Mouse (Mus musculus) gastrocnemius, postnatal 4 days (tissue): ENCODE results near the gene Cux2. TPM values are rescaled to one million over a fixed set of nuclear protein-coding genes. Genes with fewer than 3 reads are reported as not detected.

Experiments used
- DNase-seq, 2 experiments: peaks; one replicate each; pipeline ENCODE4 v3.0.0; 2021 to 2022; ENCODE audit warnings: low spot score in 2 of 2, mixed read lengths in 2 of 2
- total RNA-seq, 2 experiments: library from RNA; stranded (reverse); gene quantifications; 2 replicates each; pipeline ENCODE4 v1.2.3; 2021

Gene Cux2
- total RNA-seq, 2 experiments from 2014 or later: 1.3 to 2.1 TPM

- no peak for DNase-seq
Observed at GRCm38 (mm10) chr5:121925291-121925690, 124.6 kb downstream of the Cux2 start.

DNA sequence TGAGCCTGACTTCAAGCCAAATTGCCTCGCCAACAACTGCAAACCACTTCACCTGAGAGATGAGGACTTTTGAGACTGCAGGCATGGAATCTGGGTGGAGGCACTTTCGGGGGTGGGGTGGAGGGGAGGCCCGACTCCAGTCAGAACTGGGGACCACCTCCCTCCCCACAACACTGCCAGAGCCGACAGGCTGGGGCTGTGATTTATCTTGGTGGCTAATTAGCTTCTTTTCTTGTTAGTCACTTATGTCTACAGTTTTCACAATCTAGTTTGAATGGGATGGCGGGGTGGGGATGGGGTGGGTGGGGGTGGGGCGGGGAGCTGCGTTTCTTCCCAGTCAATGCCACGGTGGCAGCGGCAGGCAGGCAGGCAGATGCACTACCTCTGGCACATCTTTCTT, 125.5 kb downstream of the Cux2 start:
- no peak for DNase-seq

GRCm38 (mm10) chr5:121922942-121923826, 126.7 kb downstream of the Cux2 start:
- DNase-seq: no peak

DNA sequence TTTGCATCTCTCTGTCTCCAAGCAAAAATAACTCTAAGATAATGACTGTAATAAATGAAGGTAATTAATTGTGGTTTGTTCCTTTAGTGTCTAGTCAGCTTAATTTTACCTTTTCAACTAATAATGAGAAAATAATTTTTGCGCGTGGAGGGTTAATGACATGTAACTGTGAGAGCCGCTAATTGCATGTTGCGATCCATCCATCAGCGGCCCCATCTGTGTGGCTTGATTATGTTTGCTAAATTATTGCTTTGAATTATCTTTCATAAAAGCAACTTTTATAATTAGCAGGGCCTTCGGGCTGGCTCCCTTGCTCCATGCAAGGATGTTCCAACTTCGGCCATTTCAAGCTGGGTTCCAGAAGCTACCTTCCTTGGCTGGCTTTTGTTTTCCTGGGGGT, 130.7 kb downstream of the Cux2 start:
- no peak for DNase-seq

GRCm38 (mm10) chr5:121916813-121917212, 133.1 kb downstream of the Cux2 start:
- DNase-seq: no peak

GRCm38 (mm10) chr5:121913999-121914398, 135.9 kb downstream of the Cux2 start:
- DNase-seq: no peak

- DNase-seq: no peak
Observed at GRCm38 (mm10) chr5:121909226-121909985, 140.5 kb downstream of the Cux2 start.

DNA sequence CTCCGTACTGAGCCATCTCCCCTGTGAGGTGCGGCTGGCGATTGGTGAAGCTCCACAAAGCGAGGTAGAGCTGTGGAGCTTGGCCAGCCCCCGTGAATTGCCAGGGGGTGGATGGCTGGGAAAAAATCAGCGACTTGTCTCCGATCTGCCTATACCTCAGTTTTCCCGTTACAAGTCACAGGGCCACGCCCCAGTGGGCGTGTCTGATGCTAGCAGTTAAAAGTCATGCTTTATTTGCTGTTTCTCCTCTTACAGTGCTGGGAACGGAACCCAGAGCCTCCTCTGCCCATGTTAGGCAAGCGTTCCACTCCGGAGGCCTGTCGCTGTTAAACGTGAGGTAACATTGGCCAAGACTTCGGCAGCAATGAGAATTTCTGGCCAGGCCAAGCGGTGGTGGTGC, 144.2 kb downstream of the Cux2 start:
- DNase-seq: no peak

DNA sequence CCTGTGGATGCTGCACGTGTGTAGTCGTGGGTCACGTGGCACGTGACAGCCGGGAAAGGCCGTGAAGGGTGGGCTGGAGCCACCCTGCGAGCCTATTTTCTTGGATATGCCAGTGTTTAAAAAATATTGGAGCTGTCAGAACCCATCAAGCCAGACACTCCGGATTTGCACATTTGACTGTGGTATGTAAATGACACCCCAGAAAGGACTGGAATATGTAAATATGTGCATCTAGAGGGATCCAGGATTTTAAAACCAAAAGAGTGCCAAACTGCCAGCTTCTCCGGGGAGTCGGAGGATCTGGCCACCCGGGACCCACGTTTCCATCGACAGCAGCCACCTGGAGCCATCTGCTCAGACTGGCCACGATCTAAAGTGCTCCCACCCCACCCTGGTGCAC, 145.1 kb downstream of the Cux2 start:
- no peak for DNase-seq

DNA sequence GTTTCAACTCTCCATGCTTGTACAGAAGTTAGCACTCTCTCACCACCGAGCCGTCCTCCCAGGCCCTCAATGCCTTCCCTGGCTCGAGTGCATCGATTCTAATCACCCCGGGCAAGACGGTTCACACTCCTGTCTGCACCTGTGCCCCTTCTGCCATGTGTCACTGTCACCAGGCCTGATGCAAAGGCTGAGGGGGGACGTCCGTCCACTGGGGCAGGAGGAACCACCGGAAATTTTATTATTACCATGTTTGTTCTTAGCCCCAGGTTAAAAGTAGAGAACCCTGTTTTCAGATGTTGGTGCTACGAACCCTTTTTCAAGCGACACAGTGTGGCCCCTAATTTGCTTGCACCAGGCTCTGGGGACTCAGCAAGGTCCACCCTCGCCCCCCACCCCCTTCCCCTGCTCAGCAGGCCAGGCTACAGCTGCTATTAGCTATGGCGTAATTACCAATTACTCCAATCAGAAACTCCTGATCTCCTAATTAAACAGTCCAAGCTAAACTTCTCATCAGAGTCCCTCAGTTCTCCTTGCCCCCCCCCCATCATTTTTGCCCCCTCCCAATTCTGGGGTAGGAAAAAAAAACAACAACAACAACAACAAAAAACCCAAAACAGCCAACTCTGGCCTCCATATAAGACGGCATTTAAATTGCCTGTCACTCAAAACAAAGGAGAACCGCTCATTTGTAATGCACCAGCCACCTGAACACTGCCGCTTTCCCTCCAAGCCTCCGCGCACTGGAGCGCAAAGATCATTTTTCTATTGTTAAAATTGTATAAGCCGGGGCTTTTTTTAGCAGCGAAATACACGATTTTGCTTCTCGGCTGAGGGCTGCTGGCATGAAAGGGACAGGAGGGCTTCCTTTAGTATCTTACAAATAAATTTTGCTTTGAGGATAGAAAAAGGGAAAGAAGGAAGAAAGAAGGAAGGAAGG, 146.8 kb downstream of the Cux2 start:
- no peak for DNase-seq

- no peak for DNase-seq
Observed at GRCm38 (mm10) chr5:121895117-121895756, 154.7 kb downstream of the Cux2 start.

DNA sequence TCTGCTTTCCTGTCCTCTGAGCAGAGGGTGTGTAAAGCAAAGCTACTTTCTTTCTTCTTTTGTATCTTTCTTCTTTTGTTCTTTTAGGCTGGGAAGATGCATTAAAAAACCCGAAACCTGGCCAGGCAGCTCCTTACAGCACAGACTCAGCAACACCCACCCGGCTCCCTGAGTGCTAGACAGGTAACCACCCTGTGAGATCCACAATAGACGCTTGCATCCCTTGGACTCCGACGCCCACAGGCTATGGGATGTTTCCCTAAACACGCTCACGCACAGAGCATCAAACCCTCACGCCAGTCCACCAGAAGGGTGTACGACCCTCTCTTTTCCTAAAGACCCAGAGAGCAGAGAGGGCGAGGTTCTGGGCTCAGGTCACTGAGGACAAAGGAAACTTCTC, 155.3 kb downstream of the Cux2 start:
- DNase-seq: no peak

DNA sequence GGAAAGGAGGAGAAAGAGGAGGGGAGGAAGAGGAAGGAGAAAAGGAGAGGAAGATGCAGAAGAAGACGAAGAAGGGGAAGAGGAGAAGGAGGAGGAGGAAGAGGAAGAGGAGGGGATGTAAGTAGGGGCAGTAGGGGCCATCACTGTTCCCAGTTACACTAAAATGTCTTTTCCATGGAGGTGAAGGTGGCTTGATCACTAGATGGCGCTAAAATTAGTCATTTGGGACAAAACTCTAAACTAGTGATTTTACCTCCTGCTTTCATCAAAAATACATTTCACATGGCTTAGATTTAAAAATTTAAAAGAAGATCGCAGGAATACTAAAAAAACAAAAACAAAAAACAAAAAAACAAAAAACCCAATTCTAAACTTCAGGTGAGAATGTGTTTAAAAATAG, 156.3 kb downstream of the Cux2 start:
- DNase-seq: no peak

- no peak for DNase-seq
Observed at GRCm38 (mm10) chr5:121892281-121892680, 157.6 kb downstream of the Cux2 start.

DNA sequence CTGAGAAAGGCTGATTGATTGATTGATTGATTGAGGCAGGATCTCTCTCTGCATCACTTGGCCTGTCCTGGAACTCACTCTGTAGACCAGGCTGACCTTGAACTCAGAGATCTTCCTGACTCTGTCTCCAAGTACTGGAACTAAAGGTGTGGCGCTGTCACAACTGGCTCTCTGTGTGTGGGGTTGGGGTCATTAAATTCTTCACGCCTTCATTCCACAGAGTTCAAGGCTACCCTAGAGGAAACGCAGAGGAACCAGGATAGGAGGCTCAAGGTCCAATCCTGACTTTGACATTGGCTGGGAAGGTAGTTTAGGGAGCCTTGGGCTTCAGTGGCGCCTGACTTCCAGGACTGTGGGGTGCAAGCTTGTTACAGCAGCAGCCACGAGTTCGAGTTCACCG, 159.0 kb downstream of the Cux2 start:
- no peak for DNase-seq

DNA sequence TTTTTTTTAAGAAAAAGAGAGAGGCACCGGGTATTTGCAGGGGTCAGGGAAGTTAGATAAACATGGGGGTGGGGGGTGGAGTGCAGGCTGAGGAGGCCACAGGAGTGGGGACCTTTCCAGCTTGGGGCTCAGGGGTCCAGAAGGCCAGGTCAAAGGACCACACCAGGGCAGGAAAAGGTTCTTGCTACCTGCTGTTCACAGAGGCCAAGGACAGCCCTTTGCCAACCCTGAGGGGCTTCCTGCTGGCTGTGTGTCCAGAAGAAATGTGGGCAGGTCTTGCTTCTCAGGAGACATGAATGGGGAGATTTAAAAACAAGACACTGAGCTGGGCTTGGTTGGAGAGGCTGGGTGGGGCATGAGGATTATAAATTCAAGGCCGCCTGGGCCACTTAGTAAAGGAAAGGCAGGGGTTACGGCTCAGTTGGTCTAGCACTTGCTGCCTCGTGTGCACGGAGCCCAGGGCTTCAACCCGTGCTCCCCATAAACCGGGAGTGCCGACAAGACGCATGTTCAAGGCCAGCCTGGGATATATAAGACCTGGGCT, 160.0 kb downstream of the Cux2 start:
- no peak for DNase-seq

GRCm38 (mm10) chr5:121889375-121889774, 160.5 kb downstream of the Cux2 start:
- no peak for DNase-seq

DNA sequence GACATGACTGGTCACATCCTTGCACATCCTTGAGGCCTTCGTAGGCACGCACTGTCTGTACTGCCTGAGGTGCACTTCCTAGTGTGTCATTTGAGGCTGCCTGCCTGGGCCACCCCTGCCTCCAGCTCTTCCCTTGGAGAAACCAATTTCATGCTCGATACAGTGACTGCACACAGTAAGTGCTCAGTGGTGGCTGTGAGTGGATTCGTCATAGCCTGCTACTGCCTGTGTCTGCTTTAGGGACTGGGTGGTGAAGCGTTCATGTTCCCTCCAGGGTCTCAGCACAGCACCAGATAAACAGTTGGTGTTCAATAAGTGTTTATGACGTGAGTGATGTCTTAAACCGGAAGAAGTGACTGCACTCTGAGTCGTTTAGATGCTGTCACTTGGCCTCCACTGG, 166.5 kb downstream of the Cux2 start:
- DNase-seq: no peak

GRCm38 (mm10) chr5:121879211-121879610, 170.7 kb downstream of the Cux2 start:
- no peak for DNase-seq

DNA sequence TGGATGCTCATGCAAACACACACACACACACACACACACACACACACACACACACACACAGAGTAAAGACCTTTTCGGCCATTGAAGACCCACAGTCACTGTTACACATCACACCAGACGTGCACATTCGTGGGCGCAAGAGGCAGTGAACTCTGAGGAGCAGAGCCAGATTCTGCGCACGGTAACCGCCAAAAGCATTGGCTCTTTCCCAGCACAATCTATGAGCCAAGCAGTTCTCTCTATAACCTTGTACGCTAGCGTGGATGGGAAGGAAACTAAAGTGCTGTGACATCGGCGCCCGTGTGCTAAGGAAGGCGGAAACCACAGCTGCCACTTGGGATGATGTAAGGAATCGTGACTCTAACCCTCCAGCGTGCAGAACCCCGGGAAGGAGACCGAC, 171.2 kb downstream of the Cux2 start:
- DNase-seq: no peak

DNA sequence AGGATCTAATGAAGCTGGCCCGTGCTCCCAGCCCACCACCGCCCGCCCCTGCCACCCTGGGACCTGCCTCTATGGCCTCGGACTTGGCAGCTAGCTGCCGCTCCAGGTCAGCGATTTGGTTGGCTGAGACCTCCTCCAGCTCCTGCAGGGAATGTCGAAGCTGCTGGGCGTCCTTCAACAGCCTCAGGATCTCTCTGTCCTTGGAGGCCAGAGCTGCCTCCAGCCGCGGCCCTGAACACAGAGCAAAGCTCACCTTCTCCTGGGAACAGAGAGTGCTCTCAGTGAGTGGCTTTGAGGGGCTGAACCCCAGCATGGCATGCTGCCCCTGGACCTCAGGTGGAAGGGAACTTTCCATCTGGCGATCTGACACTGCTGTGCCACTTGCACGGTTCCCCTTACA, 173.0 kb downstream of the Cux2 start:
- DNase-seq: no peak
